Mouse (Mus musculus) myocyte (in vitro differentiated cells): ENCODE measurements around the gene Aim2. TPM values are rescaled to one million over a fixed set of nuclear protein-coding genes. Genes with fewer than 3 reads are reported as not detected.
"Not testable (repeated sequence)": the region's sequence is repeated elsewhere in the genome, so short reads cannot be mapped to it uniquely, and the experiment has no call there.

Experiments used
- H3K27me3 ChIP-seq: one replicate; pipeline ENCODE4 v1.6.1; 2011; ENCODE audit not compliant: control insufficient read depth, insufficient read depth, insufficient read length
- H3K36me3 ChIP-seq: one replicate; pipeline ENCODE4 v1.6.1; 2011; ENCODE audit not compliant: control insufficient read depth, insufficient read depth
- H3K4me2 ChIP-seq: one replicate; pipeline ENCODE4 v1.6.1; 2011; ENCODE audit warnings: low read depth, control low read depth
- H3K4me3 ChIP-seq: one replicate; pipeline ENCODE4 v1.5.1; 2011; ENCODE audit warnings: mild to moderate bottlenecking, control low read depth, moderate library complexity
- H3K79me2 ChIP-seq: one replicate; pipeline ENCODE4 v1.6.1; 2011; ENCODE audit not compliant: control insufficient read depth, insufficient read depth
- H3ac ChIP-seq: one replicate; pipeline ENCODE4 v1.6.1; 2011; ENCODE audit not compliant: control insufficient read depth, insufficient read length
- polyA plus RNA-seq: library from polyadenylated mRNA; unstranded; fragments of >200 nt; fragmentation: generic; extraction: Trizol; gene quantifications from one replicate; pipeline ENCODE4 v1.2.1, GENCODE M21; 2012; ENCODE audit warnings: missing spikeins

Aim2 gene
- polyA plus RNA-seq, 1 experiment: 5.7 TPM

GRCm38 (mm10) chr1:173490812-173491480 lies 140.3 kb downstream of the Aim2 start, which contains the start of gene Ifi206:
Gene Ifi206 (minus strand): TSS chr1:173491041.
- H3ac ChIP-seq, H3K4me3 ChIP-seq, H3K4me2 ChIP-seq, H3K27me3 ChIP-seq, H3K36me3 ChIP-seq, H3K79me2 ChIP-seq: not testable (repeated sequence)

- not testable (repeated sequence) for H3K79me2 ChIP-seq, H3K36me3 ChIP-seq, H3K4me2 ChIP-seq, H3K4me3 ChIP-seq, H3K27me3 ChIP-seq, H3ac ChIP-seq
Observed at GRCm38 (mm10) chr1:173491483-173491882, 140.8 kb downstream of the Aim2 start.

GRCm38 (mm10) chr1:173510595-173510994 lies 159.9 kb downstream of the Aim2 start:
- not testable (repeated sequence) for H3K27me3 ChIP-seq, H3K4me3 ChIP-seq, H3ac ChIP-seq, H3K79me2 ChIP-seq, H3K4me2 ChIP-seq, H3K36me3 ChIP-seq

Other genes with a start within 250 kb of the Aim2 start
- not detected for gene Olfr1408, start 213.5 kb upstream of the Aim2 start, polyA plus RNA-seq
- gene Olfr1406, start 160.2 kb upstream of the Aim2 start, polyA plus RNA-seq: not detected
- not detected for gene Olfr218, start 153.1 kb upstream of the Aim2 start, polyA plus RNA-seq
- gene Olfr1404, start 138.5 kb upstream of the Aim2 start, polyA plus RNA-seq: not detected
- gene Fcer1a, start 123.7 kb upstream of the Aim2 start, polyA plus RNA-seq: not detected
- not detected for gene Olfr418, start 84.9 kb upstream of the Aim2 start, polyA plus RNA-seq
- gene Mptx2, start 73.1 kb upstream of the Aim2 start, polyA plus RNA-seq: not detected
- not detected for gene Ackr1, start 17.1 kb upstream of the Aim2 start, polyA plus RNA-seq
- 0.19 TPM for gene Cadm3, start 16.8 kb downstream of the Aim2 start, polyA plus RNA-seq
- gene Ifi206, start 140.2 kb downstream of the Aim2 start, polyA plus RNA-seq: 0.01 TPM
- gene Ifi214, start 185.1 kb downstream of the Aim2 start, polyA plus RNA-seq: not detected
- not detected for gene Ifi213, start 248.4 kb downstream of the Aim2 start, polyA plus RNA-seq